Mouse (Mus musculus) mesoderm, embryonic 11.5 days (tissue): ENCODE data around the gene Fkbpl.

ENCODE experiments used
- DNase-seq: peaks from one replicate; pipeline ENCODE4 v3.0.0-alpha.2; 2012; ENCODE audit warnings: low read depth, low spot score

Fkbpl gene

GRCm38 (mm10) chr17:34670235-34670634 lies 25.7 kb downstream of the Fkbpl start, which contains the start of gene Tnxb:
Gene Tnxb, plus strand, starts transcription at chr17:34670535.
- DNase-seq = no peak

GRCm38 (mm10) chr17:34671151-34672066 lies 26.8 kb downstream of the Fkbpl start:
- DNase-seq = peak; percentile 25

GRCm38 (mm10) chr17:34672246-34672792 lies 27.8 kb downstream of the Fkbpl start:
- no peak for DNase-seq

- DNase-seq = no peak
Measured at GRCm38 (mm10) chr17:34673139-34673538, 28.6 kb downstream of the Fkbpl start.

- DNase-seq = no peak
Measured at GRCm38 (mm10) chr17:34674524-34675204, 30.1 kb downstream of the Fkbpl start.

- DNase-seq = no peak
Measured at GRCm38 (mm10) chr17:34675205-34676092, 30.9 kb downstream of the Fkbpl start.

- DNase-seq = no peak
Measured at GRCm38 (mm10) chr17:34676093-34676460, 31.5 kb downstream of the Fkbpl start.

GRCm38 (mm10) chr17:34676671-34677070 lies 32.1 kb downstream of the Fkbpl start:
- DNase-seq = no peak

GRCm38 (mm10) chr17:34680191-34680590 lies 35.6 kb downstream of the Fkbpl start:
- DNase-seq = no peak

- DNase-seq = no peak
Measured at GRCm38 (mm10) chr17:34680621-34681020, 36.1 kb downstream of the Fkbpl start.

GRCm38 (mm10) chr17:34681132-34681571 lies 36.6 kb downstream of the Fkbpl start:
- DNase-seq = no peak

GRCm38 (mm10) chr17:34681881-34682536 lies 37.4 kb downstream of the Fkbpl start:
- no peak for DNase-seq

GRCm38 (mm10) chr17:34683179-34683578 lies 38.6 kb downstream of the Fkbpl start:
- no peak for DNase-seq

- no peak for DNase-seq
Measured at GRCm38 (mm10) chr17:34683686-34684220, 39.2 kb downstream of the Fkbpl start.

- DNase-seq = no peak
Measured at GRCm38 (mm10) chr17:34684253-34684893, 39.8 kb downstream of the Fkbpl start.

- no peak for DNase-seq
Measured at GRCm38 (mm10) chr17:34685120-34686110, 40.9 kb downstream of the Fkbpl start.

- no peak for DNase-seq
Measured at GRCm38 (mm10) chr17:34688889-34689288, 44.3 kb downstream of the Fkbpl start.

GRCm38 (mm10) chr17:34690458-34690857 lies 45.9 kb downstream of the Fkbpl start:
- no peak for DNase-seq

- DNase-seq = no peak
Measured at GRCm38 (mm10) chr17:34692906-34693305, 48.3 kb downstream of the Fkbpl start.
